Mouse (Mus musculus): ENCODE data around the gene Mrtfa.

DNA sequence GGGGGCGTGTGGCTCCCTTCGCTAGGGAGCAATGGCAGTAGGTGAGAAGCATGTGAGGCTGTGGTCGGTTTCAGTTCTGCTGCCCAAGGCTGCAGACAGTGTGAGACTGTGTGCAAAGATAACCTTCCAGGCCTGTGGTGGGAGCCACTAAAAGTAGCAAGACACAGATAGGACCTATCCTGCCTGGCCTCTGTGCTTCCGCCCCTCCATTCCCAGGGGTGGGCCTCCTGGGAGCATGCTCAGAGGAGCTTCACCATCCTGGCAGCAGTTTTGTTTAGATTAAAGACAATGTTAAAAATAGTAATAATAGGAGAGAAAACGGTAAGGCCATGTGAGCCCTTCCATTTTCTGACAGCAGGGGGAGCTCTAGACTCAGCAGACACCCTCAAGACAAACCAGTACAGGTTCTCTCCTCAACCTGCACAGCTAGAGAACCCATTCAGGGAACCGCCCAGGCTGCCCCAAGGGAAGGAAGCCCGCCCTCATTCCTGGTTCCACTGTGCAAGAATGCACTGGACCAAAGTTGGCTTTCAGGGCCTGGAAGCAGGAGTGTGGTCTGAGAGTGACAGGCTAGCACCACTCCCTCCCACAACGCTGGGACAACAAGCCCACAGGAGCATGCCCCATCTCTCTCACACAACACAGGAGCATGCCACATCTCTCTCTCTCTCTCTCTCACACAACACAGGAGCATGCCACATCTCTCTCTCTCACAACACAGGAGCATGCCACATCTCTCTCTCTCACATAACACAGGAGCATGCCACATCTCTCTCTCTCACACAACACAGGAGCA is 163.0 kb downstream of the Mrtfa start:
- TF ChIP-seq POLR2A (IDR thresholded peaks at IDR 0.05; ENCODE audit: borderline replicate concordance, extremely low read depth, insufficient read depth, insufficient read length, poor library complexity, severe bottlenecking) (no peak), CTCF (IDR thresholded peaks at IDR 0.05; ENCODE audit: borderline replicate concordance, extremely low read depth, insufficient read depth, insufficient read length) (peak; percentile 85)
